Mouse (Mus musculus) hindlimb bud, embryonic 11.5 days (tissue): ENCODE results near the gene Adamts8.

ENCODE experiments used
- DNase-seq: peaks from one replicate; pipeline ENCODE4 v3.0.0-alpha.2; 2012; ENCODE audit warnings: low read depth, low spot score; ENCODE audit errors: extremely low spot score

The Adamts8 gene

GRCm38 (mm10) chr9:30921261-30922103 is 20.9 kb upstream of the Adamts8 start:
- DNase-seq: no peak

- DNase-seq: no peak
These were observed 20.0 kb upstream of the Adamts8 start, which contains the start of gene Adamts15 for GRCm38 (mm10) chr9:30922197-30922894. TSS of gene Adamts15 (minus strand) at chr9:30922452.

- no peak for DNase-seq
These were observed 13.6 kb upstream of the Adamts8 start for GRCm38 (mm10) chr9:30928759-30929158.

GRCm38 (mm10) chr9:30932346-30932745 is 10.0 kb upstream of the Adamts8 start:
- DNase-seq: no peak

GRCm38 (mm10) chr9:30934827-30935226 is 7.5 kb upstream of the Adamts8 start:
- no peak for DNase-seq

GRCm38 (mm10) chr9:30936674-30937438 is 5.5 kb upstream of the Adamts8 start:
- no peak for DNase-seq

- peak; percentile 95 for DNase-seq
These were observed 2.0 kb upstream of the Adamts8 start for GRCm38 (mm10) chr9:30940328-30940727.

- no peak for DNase-seq
These were observed 979 bp downstream of the Adamts8 start for GRCm38 (mm10) chr9:30943341-30943740.

- DNase-seq: no peak
These were observed 1.9 kb downstream of the Adamts8 start for GRCm38 (mm10) chr9:30944234-30944633.

GRCm38 (mm10) chr9:30945276-30945675 is 2.9 kb downstream of the Adamts8 start:
- DNase-seq: no peak

- DNase-seq: no peak
These were observed 7.1 kb downstream of the Adamts8 start for GRCm38 (mm10) chr9:30949422-30949821.

- no peak for DNase-seq
These were observed 7.6 kb downstream of the Adamts8 start for GRCm38 (mm10) chr9:30949971-30950370.

GRCm38 (mm10) chr9:30950592-30950991 is 8.2 kb downstream of the Adamts8 start:
- DNase-seq: no peak

- DNase-seq: no peak
These were observed 9.1 kb downstream of the Adamts8 start for GRCm38 (mm10) chr9:30951461-30951860.

GRCm38 (mm10) chr9:30953287-30953686 is 10.9 kb downstream of the Adamts8 start:
- no peak for DNase-seq

GRCm38 (mm10) chr9:30955246-30955645 is 12.9 kb downstream of the Adamts8 start:
- no peak for DNase-seq

- no peak for DNase-seq
These were observed 21.4 kb downstream of the Adamts8 start for GRCm38 (mm10) chr9:30963780-30964179.

- DNase-seq: no peak
These were observed 22.3 kb downstream of the Adamts8 start for GRCm38 (mm10) chr9:30964685-30965084.

- no peak for DNase-seq
These were observed 24.5 kb downstream of the Adamts8 start for GRCm38 (mm10) chr9:30966881-30967280.

- no peak for DNase-seq
These were observed 25.8 kb downstream of the Adamts8 start for GRCm38 (mm10) chr9:30968130-30968529.

- DNase-seq: no peak
These were observed 27.6 kb downstream of the Adamts8 start for GRCm38 (mm10) chr9:30970001-30970400.
